Mouse (Mus musculus) liver, postnatal 0 days (tissue): ENCODE results near the gene Sgcg. TPM values are rescaled to one million over a fixed set of nuclear protein-coding genes. Genes with fewer than 3 reads are reported as not detected.

Experiments used
- ATAC-seq: fragments of 200-750 bp; cut with Nextera tagmentation; 2 replicates; pipeline ENCODE4 v1.8.0; 2017; ENCODE audit warnings: mild to moderate bottlenecking, moderate library complexity
- DNase-seq: peaks from one replicate; pipeline ENCODE4 v3.0.0-alpha.2; 2016
- H3K27ac ChIP-seq: fragments of 300-500 bp; sonication (generic); 2 replicates; pipeline ENCODE4 v1.5.1; 2014; ENCODE audit warnings: antibody characterized with exemption, moderate library complexity, mild to moderate bottlenecking, low read depth
- H3K27me3 ChIP-seq: fragments of 300-500 bp; sonication (generic); 2 replicates; pipeline ENCODE4 v1.6.1; 2014; ENCODE audit warnings: low read length, control low read depth, mixed read lengths; ENCODE audit not compliant: insufficient read depth
- H3K36me3 ChIP-seq: fragments of 300-500 bp; sonication (generic); replicated peaks from 2 replicates; pipeline ENCODE4 v1.6.1; 2014; ENCODE audit warnings: mild to moderate bottlenecking, control low read depth, low read length, moderate library complexity, mixed read lengths; ENCODE audit not compliant: insufficient read depth
- H3K4me1 ChIP-seq: fragments of 300-500 bp; sonication (generic); 2 replicates; pipeline ENCODE4 v1.6.1; 2014; ENCODE audit warnings: antibody characterized with exemption, mild to moderate bottlenecking, control low read depth; ENCODE audit not compliant: insufficient read depth
- H3K4me2 ChIP-seq: fragments of 300-500 bp; sonication (generic); 2 replicates; pipeline ENCODE4 v1.6.1; 2014; ENCODE audit warnings: low read depth, mild to moderate bottlenecking, low read length, moderate library complexity, mixed read lengths
- H3K4me3 ChIP-seq: fragments of 300-500 bp; sonication (generic); 2 replicates; pipeline ENCODE4 v1.5.1; 2014; ENCODE audit warnings: low read depth, low read length
- H3K9ac ChIP-seq: fragments of 300-500 bp; sonication (generic); replicated peaks from 2 replicates; pipeline ENCODE4 v1.6.1; 2014; ENCODE audit warnings: mild to moderate bottlenecking, moderate library complexity
- H3K9me3 ChIP-seq: fragments of 300-500 bp; sonication (generic); 2 replicates; pipeline ENCODE4 v1.6.1; 2016; ENCODE audit warnings: mild to moderate bottlenecking, control low read depth, low read length, mixed read lengths
- CTCF ChIP-seq: sonication (generic); IDR thresholded peaks from 2 replicates; pipeline ENCODE4 v1.5.1; 2016; ENCODE audit warnings: antibody characterized with exemption, low read depth
- EP300 ChIP-seq: IDR thresholded peaks from 2 replicates; pipeline ENCODE4 v1.6.1; 2016; ENCODE audit warnings: antibody characterized with exemption, low read depth, mild to moderate bottlenecking
- WGBS: fragments of 180-500 bp; shearing (Covaris S2); extraction: QIAGEN DNeasy Blood & Tissue Kit; methylation state at CpG from one replicate; pipeline ENCODE4 v1.1.7; 2014; ENCODE audit not compliant: insufficient replicate concordance; 5-methylcytosine and 5-hydroxymethylcytosine counted together
- polyA plus RNA-seq: library from polyadenylated mRNA; unstranded; fragments of >200 nt; fragmentation: Nextera tagmentation; extraction: Ambion mirVana; gene quantifications from 2 replicates; pipeline ENCODE4 v1.2.1, GENCODE M21; 2015

Sgcg gene
- polyA plus RNA-seq, 1 experiment from 2014 or later: not detected

DNA sequence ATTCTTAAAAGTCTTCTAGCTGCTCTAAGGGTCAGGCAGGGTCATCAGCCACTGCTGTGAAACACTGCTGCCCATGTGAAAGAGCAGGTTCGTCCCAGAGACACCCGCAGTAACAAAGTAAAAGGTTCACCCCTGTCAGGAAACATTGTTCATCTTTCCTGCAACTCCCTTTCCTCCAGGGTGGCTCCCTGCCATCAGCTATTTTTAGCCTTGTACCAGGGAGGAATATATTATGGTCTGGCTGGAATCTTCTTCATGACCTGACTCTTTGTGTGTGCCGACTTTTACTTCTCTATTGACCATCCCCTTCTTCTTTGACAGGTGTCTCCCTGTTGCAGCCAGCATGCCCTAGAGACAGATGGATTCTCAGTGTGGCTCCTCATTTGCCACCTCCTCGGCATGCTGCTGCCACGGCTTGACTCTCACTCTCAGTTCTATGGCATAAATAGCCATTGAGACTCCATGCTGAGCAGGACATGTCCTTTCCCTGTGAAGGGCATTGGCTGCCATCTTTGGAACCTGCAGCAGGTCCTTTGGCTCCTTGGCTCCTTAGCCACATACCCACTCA lies 9.7 kb upstream of the Sgcg start:
- DNase-seq (no peak), ATAC-seq (no peak)
- 66% methylated on average over 5 of the region's 5 CpGs for WGBS
- H3K4me1 ChIP-seq: no peaks in the 10 kb centered on the region
- H3K27me3 ChIP-seq: no peaks in the 10 kb centered on the region
- TF ChIP-seq EP300: no peak
- no peak for TF ChIP-seq CTCF
- H3K36me3 ChIP-seq: no peaks in the 10 kb centered on the region
- H3K9ac ChIP-seq: no peak overlapping the region
- no peaks in the 10 kb centered on the region; the same call in 1 of the 2 replicates for H3K9me3 ChIP-seq
- H3K4me2 ChIP-seq: no peak overlapping the region
- no peak overlapping the region for H3K27ac ChIP-seq
- no peak overlapping the region for H3K4me3 ChIP-seq

- no peak overlapping the region for H3K27ac ChIP-seq
- no peaks in the 10 kb centered on the region for H3K36me3 ChIP-seq
- no peaks in the 10 kb centered on the region for H3K9me3 ChIP-seq
- no peak overlapping the region for H3K4me3 ChIP-seq
- no peaks in the 10 kb centered on the region for H3K27me3 ChIP-seq
- no peak overlapping the region for H3K9ac ChIP-seq
- WGBS: 47% methylated on average over 3 of the region's 3 CpGs
- no peaks in the 10 kb centered on the region for H3K4me1 ChIP-seq
- TF ChIP-seq CTCF (no peak), EP300 (no peak)
- DNase-seq (no peak), ATAC-seq (no peak)
- H3K4me2 ChIP-seq: no peak overlapping the region
Observed at GRCm38 (mm10) chr14:61259084-61259483, 794 bp upstream of the Sgcg start.

DNA sequence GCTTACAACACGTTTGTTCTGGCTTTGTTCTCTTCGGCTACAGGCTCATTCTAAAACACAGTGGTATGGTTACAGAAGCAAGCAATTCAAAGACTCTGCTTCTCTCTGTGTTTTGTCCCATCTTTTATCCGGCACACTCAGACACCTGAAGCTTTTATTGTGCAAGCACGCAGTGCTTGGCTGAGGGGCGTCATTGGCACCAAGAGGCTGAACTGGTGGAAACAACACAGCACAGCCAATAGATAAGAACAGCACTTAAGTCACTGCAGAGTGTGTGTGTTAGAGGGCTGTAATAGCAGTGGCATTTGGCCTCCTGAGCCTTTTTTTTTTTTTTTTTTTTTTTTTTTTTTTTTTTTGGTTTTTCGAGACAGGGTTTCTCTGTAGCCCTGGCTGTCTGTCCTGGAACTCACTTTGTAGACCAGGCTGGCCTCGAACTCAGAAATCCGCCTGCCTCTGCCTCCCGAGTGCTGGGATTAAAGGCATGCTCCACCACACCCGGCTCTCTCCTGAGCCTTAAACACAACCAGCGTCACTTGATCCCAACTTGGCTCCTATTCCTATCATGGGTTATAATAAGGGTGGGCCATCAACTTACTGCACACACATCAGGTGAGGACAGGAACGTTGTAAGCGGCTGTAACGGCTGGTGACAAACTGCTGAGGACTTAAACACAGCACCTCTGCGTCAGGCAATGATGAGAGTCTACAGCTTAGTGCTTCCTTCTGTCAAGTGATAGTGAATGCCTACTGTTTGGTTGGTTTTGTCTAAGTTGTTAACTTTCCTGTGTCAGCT lies 5.5 kb downstream of the Sgcg start:
- no peaks in the 10 kb centered on the region for H3K4me1 ChIP-seq
- peaks cover 7% of the 10 kb centered on the region; the same call in 1 of the 2 replicates for H3K9me3 ChIP-seq
- no peak overlapping the region for H3K4me2 ChIP-seq
- DNase-seq (no peak), ATAC-seq (no peak)
- 79% methylated on average over 15 of the region's 15 CpGs for WGBS
- no peak overlapping the region for H3K4me3 ChIP-seq
- H3K36me3 ChIP-seq: no peaks in the 10 kb centered on the region
- TF ChIP-seq CTCF (no peak), EP300 (no peak)
- H3K9ac ChIP-seq: no peak overlapping the region
- H3K27ac ChIP-seq: no peak overlapping the region
- H3K27me3 ChIP-seq: no peaks in the 10 kb centered on the region

GRCm38 (mm10) chr14:61246444-61246843 lies 11.8 kb downstream of the Sgcg start:
- TF ChIP-seq CTCF (no peak), EP300 (no peak)
- H3K9me3 ChIP-seq: peaks cover 13% of the 10 kb centered on the region
- no peak overlapping the region for H3K4me3 ChIP-seq
- H3K9ac ChIP-seq: no peak overlapping the region
- no peaks in the 10 kb centered on the region for H3K27me3 ChIP-seq
- no peak for DNase-seq
- H3K4me1 ChIP-seq: no peaks in the 10 kb centered on the region
- no peak for ATAC-seq
- H3K36me3 ChIP-seq: no peaks in the 10 kb centered on the region
- H3K27ac ChIP-seq: no peak overlapping the region
- WGBS: 77% methylated on average over 3 of the region's 3 CpGs
- H3K4me2 ChIP-seq: no peak overlapping the region

- TF ChIP-seq CTCF (peak; percentile 69), EP300 (no peak)
- H3K27ac ChIP-seq: no peak overlapping the region
- no peak overlapping the region for H3K4me3 ChIP-seq
- no peaks in the 10 kb centered on the region for H3K4me1 ChIP-seq
- no peak for ATAC-seq
- H3K36me3 ChIP-seq: no peaks in the 10 kb centered on the region
- peaks cover 5% of the 10 kb centered on the region; the same call in 1 of the 2 replicates for H3K9me3 ChIP-seq
- H3K9ac ChIP-seq: no peak overlapping the region
- no peaks in the 10 kb centered on the region for H3K27me3 ChIP-seq
- WGBS: 32% methylated on average over 6 of the region's 6 CpGs
- no peak overlapping the region for H3K4me2 ChIP-seq
- DNase-seq: no peak
Observed at GRCm38 (mm10) chr14:61242611-61243010, 15.7 kb downstream of the Sgcg start.

DNA sequence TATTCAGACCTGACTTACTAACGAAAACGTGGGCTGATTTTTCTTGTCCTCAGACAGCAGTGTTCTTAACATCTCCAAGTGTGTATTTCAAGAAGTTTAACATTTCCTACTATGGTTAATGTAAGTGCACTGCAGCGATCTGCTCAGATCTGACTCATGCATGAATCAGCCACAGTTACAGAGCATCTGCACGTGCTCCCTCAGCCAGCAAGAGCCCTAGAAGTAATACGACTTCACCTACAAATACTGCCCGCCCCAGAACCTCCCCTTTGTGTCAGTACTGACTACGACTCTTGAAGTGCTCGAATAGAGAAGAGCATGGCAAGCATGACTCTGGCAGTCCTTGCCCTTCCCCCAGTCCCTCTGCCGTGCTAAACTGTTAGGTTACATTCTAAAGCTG lies 19.5 kb downstream of the Sgcg start:
- Histone ChIP-seq H3K27me3 (no peaks in the 10 kb centered on the region), H3K36me3 (no peaks in the 10 kb centered on the region), H3K4me3 (no peak overlapping the region), H3K4me1 (no peaks in the 10 kb centered on the region), H3K4me2 (no peak overlapping the region), H3K9ac (no peak overlapping the region), H3K27ac (no peak overlapping the region), H3K9me3 (no peaks in the 10 kb centered on the region)
- WGBS: 66% methylated on average over 9 of the region's 9 CpGs
- TF ChIP-seq CTCF: no peak
- no peak for TF ChIP-seq EP300
- no peak for DNase-seq
- ATAC-seq: no peak
